Mouse (Mus musculus): ENCODE results near the gene Rreb1. TPM values are rescaled to one million over a fixed set of nuclear protein-coding genes. Genes with fewer than 3 reads are reported as not detected.

The Rreb1 gene
- polyA plus RNA-seq, 1 experiment from 2014 or later = 20.6 TPM

DNA sequence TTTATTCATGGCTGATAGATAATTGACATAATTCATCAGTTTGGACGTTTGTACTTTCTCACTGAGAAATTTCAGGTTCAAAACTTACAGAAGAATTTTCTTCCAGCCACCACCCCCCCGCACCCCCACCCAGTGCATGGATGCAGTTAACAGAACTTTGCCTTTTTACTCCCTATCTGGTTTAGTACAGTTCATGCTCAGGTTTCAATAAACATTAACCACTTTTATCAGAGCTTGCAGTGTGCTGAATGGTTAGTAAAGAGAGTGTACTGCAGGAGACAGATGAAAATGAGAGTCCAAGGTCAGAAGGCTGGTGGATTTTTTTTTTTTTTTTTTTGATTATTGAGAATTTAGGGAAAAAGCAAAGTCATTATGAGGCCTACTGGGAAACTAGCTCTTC lies 78.3 kb downstream of the Rreb1 start:
- no peaks in the 10 kb centered on the region for H3K36me3 ChIP-seq (ENCODE audit: control insufficient read depth, insufficient read depth, low read length)
- DNase-seq (ENCODE audit: low spot score) = no peak
- H3K9me3 ChIP-seq (ENCODE audit: control insufficient read depth, low read length) = no peaks in the 10 kb centered on the region
- H3K27me3 ChIP-seq (replicated peaks; ENCODE audit: control insufficient read depth, insufficient read depth, low read length) = no peaks in the 10 kb centered on the region
- peak overlapping the region; percentile 71 for H3K4me3 ChIP-seq (ENCODE audit: low read depth, low read length)
- H3K4me2 ChIP-seq = peak overlapping the region; percentile 100
- peak overlapping the region; percentile 90 for H3K9ac ChIP-seq (ENCODE audit: low read depth, low read length)
- peak overlapping the region; percentile 98 for H3K27ac ChIP-seq (ENCODE audit: low read depth, low read length)
- WGBS = 28% methylated on average over 2 of the region's 2 CpGs
- 0 out of 2 replicates have a peak, but pooled peaks have one; percentile 11 for ATAC-seq (replicated peaks; ENCODE audit: low FRiP score)
- H3K4me1 ChIP-seq (replicated peaks; ENCODE audit: control insufficient read depth, insufficient read depth, low read length) = peaks cover 69% of the 10 kb centered on the region

DNA sequence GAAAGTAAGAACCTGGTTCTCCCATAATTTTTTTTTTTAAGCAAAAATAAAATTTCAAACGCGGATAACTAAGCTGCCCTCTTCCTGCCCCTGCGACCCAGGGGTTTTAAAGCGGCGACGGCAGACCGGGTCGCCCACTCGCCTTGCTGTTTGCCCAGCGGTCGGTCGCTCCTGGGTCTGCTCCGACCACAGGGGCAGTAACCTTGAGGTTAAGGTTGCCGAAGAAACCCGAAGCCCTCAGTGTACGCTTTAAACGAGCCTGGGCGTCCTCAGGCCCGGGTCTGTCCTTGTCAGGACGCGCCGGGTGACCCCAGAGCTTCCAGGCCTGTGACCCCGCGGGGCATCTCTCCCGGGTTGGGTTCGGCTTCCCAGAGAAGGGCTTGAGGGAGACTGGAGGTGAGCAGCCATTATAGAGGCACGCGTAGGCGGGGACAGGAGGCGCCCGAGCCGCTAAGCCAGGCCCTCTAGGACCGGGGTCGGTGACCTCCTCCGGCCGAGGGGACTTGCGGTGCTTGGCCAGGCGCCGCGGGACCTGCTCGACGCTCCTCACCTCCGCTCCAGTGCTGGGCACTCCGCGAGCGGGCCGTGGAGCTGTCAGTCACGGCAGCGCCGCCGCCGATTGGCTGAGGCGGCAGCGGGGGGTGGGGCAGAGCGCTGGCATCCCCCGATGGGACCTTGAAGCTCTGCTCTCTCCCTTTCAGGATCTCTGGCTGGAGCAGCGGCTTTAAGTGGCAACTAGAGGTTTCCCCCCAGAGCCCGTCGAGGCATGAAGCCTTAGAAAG lies 79.3 kb downstream of the Rreb1 start:
- Histone ChIP-seq H3K4me1 (replicated peaks; ENCODE audit: control insufficient read depth, insufficient read depth, low read length) (peaks cover 71% of the 10 kb centered on the region), H3K27me3 (replicated peaks; ENCODE audit: control insufficient read depth, insufficient read depth, low read length) (no peaks in the 10 kb centered on the region), H3K9ac (ENCODE audit: low read depth, low read length) (peak overlapping the region; percentile 90), H3K4me2 (peak overlapping the region; percentile 100), H3K9me3 (ENCODE audit: control insufficient read depth, low read length) (no peaks in the 10 kb centered on the region), H3K36me3 (ENCODE audit: control insufficient read depth, insufficient read depth, low read length) (no peaks in the 10 kb centered on the region), H3K4me3 (ENCODE audit: low read depth, low read length) (peak overlapping the region; percentile 71), H3K27ac (ENCODE audit: low read depth, low read length) (peak overlapping the region; percentile 98)
- DNase-seq (ENCODE audit: low spot score) (peak; percentile 91), ATAC-seq (replicated peaks; ENCODE audit: low FRiP score) (peak; percentile 84)
- WGBS = under 1% methylated on average over 59 of the region's 59 CpGs

DNA sequence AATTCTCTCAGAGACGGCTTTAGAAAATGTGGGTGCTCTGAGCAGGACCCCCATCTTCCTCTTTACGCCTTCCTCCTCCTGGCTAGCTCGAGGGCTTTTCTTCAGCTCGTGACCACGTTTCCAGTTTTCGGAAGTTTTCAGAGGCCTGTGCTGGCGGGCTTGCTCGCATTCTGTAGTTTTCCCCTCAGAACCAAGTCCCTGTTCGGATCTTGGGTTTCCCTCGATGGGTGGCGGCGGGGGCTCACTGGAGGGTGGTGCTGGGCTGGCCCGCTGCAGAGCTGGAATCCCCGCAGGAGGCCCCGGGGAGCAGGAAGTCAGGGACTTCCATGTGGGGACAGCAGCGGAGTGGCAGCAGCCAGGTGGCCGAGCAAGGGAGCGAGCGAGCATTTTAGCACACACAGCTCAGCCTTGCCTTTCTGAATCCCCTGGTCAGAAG lies 79.9 kb downstream of the Rreb1 start:
- Histone ChIP-seq H3K4me3 (ENCODE audit: low read depth, low read length) (peak overlapping the region; percentile 71), H3K27me3 (replicated peaks; ENCODE audit: control insufficient read depth, insufficient read depth, low read length) (no peaks in the 10 kb centered on the region), H3K4me2 (peak overlapping the region; percentile 100), H3K36me3 (ENCODE audit: control insufficient read depth, insufficient read depth, low read length) (no peaks in the 10 kb centered on the region; the same call in 1 of the 2 replicates), H3K9ac (ENCODE audit: low read depth, low read length) (peak overlapping the region; percentile 90), H3K4me1 (replicated peaks; ENCODE audit: control insufficient read depth, insufficient read depth, low read length) (peaks cover 71% of the 10 kb centered on the region), H3K9me3 (ENCODE audit: control insufficient read depth, low read length) (no peaks in the 10 kb centered on the region), H3K27ac (ENCODE audit: low read depth, low read length) (peak overlapping the region; percentile 98)
- no peak for ATAC-seq (replicated peaks; ENCODE audit: low FRiP score)
- no peak for DNase-seq (ENCODE audit: low spot score)
- 8% methylated on average over 19 of the region's 19 CpGs for WGBS

GRCm38 (mm10) chr13:37858508-37858907 lies 80.3 kb downstream of the Rreb1 start:
- no peak for DNase-seq (ENCODE audit: low spot score)
- no peak for ATAC-seq (replicated peaks; ENCODE audit: low FRiP score)
- no peaks in the 10 kb centered on the region for H3K27me3 ChIP-seq (replicated peaks; ENCODE audit: control insufficient read depth, insufficient read depth, low read length)
- H3K27ac ChIP-seq (ENCODE audit: low read depth, low read length) = peak overlapping the region; percentile 98
- H3K4me3 ChIP-seq (ENCODE audit: low read depth, low read length) = peak overlapping the region; percentile 71
- H3K36me3 ChIP-seq (ENCODE audit: control insufficient read depth, insufficient read depth, low read length) = no peaks in the 10 kb centered on the region; the same call in 1 of the 2 replicates
- H3K9me3 ChIP-seq (ENCODE audit: control insufficient read depth, low read length) = no peaks in the 10 kb centered on the region
- H3K4me1 ChIP-seq (replicated peaks; ENCODE audit: control insufficient read depth, insufficient read depth, low read length) = peaks cover 74% of the 10 kb centered on the region
- H3K4me2 ChIP-seq = peak overlapping the region; percentile 100
- whole genome bisulfite sequencing = 40% methylated on average over 9 of the region's 9 CpGs
- peak overlapping the region; percentile 90 for H3K9ac ChIP-seq (ENCODE audit: low read depth, low read length)

DNA sequence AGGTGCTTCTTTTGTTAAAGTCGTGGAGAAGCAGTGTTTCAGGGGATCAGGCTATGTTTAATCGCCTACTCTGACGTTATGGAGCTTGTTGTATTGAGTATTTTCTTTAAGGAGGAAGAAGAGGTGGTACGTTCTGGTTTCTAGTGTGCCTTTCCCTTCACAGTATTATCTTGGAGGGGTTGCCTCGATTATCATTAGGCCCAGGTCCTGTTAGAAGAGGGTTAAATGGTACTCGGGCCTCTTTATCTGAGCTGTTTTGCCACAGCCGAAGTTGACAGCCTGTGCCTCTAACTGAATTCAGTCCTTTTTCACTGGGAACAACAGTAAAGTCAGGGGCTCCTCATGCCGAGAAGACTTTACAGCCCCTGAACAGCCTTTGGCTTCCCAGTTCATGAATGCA lies 81.6 kb downstream of the Rreb1 start:
- H3K36me3 ChIP-seq (ENCODE audit: control insufficient read depth, insufficient read depth, low read length) = no peaks in the 10 kb centered on the region; the same call in 1 of the 2 replicates
- peak overlapping the region; percentile 51 for H3K9ac ChIP-seq (ENCODE audit: low read depth, low read length)
- WGBS = 35% methylated on average over 8 of the region's 8 CpGs
- H3K4me2 ChIP-seq = peak overlapping the region; percentile 100
- peak overlapping the region; percentile 13; the same call in 1 of the 2 replicates for H3K4me3 ChIP-seq (ENCODE audit: low read depth, low read length)
- H3K27me3 ChIP-seq (replicated peaks; ENCODE audit: control insufficient read depth, insufficient read depth, low read length) = no peaks in the 10 kb centered on the region
- H3K9me3 ChIP-seq (ENCODE audit: control insufficient read depth, low read length) = no peaks in the 10 kb centered on the region
- DNase-seq (ENCODE audit: low spot score) (no peak), ATAC-seq (replicated peaks; ENCODE audit: low FRiP score) (peak; percentile 75)
- peak overlapping the region; percentile 98 for H3K27ac ChIP-seq (ENCODE audit: low read depth, low read length)
- H3K4me1 ChIP-seq (replicated peaks; ENCODE audit: control insufficient read depth, insufficient read depth, low read length) = peaks cover 72% of the 10 kb centered on the region

DNA sequence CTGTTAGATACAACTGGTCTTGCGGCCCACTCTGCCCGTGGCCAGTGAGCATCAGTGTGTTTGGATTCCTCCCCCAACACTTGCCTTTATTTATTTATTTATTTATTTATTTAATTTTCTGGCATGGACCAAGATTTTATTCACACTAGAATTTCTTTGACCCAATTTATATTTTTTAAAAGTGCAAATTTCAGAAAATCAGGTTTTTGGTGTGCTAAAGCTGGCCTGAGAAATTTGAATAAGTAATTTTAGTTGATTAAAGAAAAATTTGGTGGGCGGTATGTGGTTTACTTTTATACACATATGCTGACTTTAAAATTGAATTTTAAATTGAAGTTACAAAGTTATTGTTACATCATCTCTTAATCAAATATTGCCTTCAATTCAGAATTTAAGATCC lies 82.0 kb downstream of the Rreb1 start:
- 55% methylated on average over 3 of the region's 3 CpGs for WGBS
- no peak overlapping the region for H3K4me3 ChIP-seq (ENCODE audit: low read depth, low read length)
- no peaks in the 10 kb centered on the region; the same call in 1 of the 2 replicates for H3K36me3 ChIP-seq (ENCODE audit: control insufficient read depth, insufficient read depth, low read length)
- peaks cover 70% of the 10 kb centered on the region for H3K4me1 ChIP-seq (replicated peaks; ENCODE audit: control insufficient read depth, insufficient read depth, low read length)
- peak overlapping the region; percentile 98 for H3K27ac ChIP-seq (ENCODE audit: low read depth, low read length)
- peak overlapping the region; percentile 100 for H3K4me2 ChIP-seq
- peak overlapping the region; percentile 51 for H3K9ac ChIP-seq (ENCODE audit: low read depth, low read length)
- H3K9me3 ChIP-seq (ENCODE audit: control insufficient read depth, low read length) = no peaks in the 10 kb centered on the region
- ATAC-seq (replicated peaks; ENCODE audit: low FRiP score) (no peak), DNase-seq (ENCODE audit: low spot score) (no peak)
- no peaks in the 10 kb centered on the region for H3K27me3 ChIP-seq (replicated peaks; ENCODE audit: control insufficient read depth, insufficient read depth, low read length)

GRCm38 (mm10) chr13:37860789-37861188 lies 82.6 kb downstream of the Rreb1 start:
- 65% methylated on average over 3 of the region's 3 CpGs for WGBS
- peak overlapping the region; percentile 82 for H3K27ac ChIP-seq (ENCODE audit: low read depth, low read length)
- no peak for ATAC-seq (replicated peaks; ENCODE audit: low FRiP score)
- no peaks in the 10 kb centered on the region for H3K9me3 ChIP-seq (ENCODE audit: control insufficient read depth, low read length)
- peaks cover 73% of the 10 kb centered on the region for H3K4me1 ChIP-seq (replicated peaks; ENCODE audit: control insufficient read depth, insufficient read depth, low read length)
- H3K9ac ChIP-seq (ENCODE audit: low read depth, low read length) = peak overlapping the region; percentile 53
- H3K27me3 ChIP-seq (replicated peaks; ENCODE audit: control insufficient read depth, insufficient read depth, low read length) = no peaks in the 10 kb centered on the region
- H3K4me2 ChIP-seq = peak overlapping the region; percentile 52
- no peaks in the 10 kb centered on the region; the same call in 1 of the 2 replicates for H3K36me3 ChIP-seq (ENCODE audit: control insufficient read depth, insufficient read depth, low read length)
- DNase-seq (ENCODE audit: low spot score) = no peak
- no peak overlapping the region for H3K4me3 ChIP-seq (ENCODE audit: low read depth, low read length)

- WGBS = 47% methylated on average over 6 of the region's 6 CpGs
- Histone ChIP-seq H3K9ac (ENCODE audit: low read depth, low read length) (peak overlapping the region; percentile 53), H3K4me3 (ENCODE audit: low read depth, low read length) (no peak overlapping the region), H3K9me3 (ENCODE audit: control insufficient read depth, low read length) (no peaks in the 10 kb centered on the region), H3K36me3 (ENCODE audit: control insufficient read depth, insufficient read depth, low read length) (no peaks in the 10 kb centered on the region; the same call in 1 of the 2 replicates), H3K4me1 (replicated peaks; ENCODE audit: control insufficient read depth, insufficient read depth, low read length) (peaks cover 80% of the 10 kb centered on the region), H3K27ac (ENCODE audit: low read depth, low read length) (peak overlapping the region; percentile 82), H3K27me3 (replicated peaks; ENCODE audit: control insufficient read depth, insufficient read depth, low read length) (no peaks in the 10 kb centered on the region), H3K4me2 (peak overlapping the region; percentile 52)
- ATAC-seq (replicated peaks; ENCODE audit: low FRiP score) (no peak), DNase-seq (ENCODE audit: low spot score) (no peak)
These were observed 84.3 kb downstream of the Rreb1 start for GRCm38 (mm10) chr13:37862492-37862891.

All from liver, embryonic 11.5 days (tissue).